Mouse (Mus musculus): ENCODE results near the gene Aff3.

Gene Aff3

DNA sequence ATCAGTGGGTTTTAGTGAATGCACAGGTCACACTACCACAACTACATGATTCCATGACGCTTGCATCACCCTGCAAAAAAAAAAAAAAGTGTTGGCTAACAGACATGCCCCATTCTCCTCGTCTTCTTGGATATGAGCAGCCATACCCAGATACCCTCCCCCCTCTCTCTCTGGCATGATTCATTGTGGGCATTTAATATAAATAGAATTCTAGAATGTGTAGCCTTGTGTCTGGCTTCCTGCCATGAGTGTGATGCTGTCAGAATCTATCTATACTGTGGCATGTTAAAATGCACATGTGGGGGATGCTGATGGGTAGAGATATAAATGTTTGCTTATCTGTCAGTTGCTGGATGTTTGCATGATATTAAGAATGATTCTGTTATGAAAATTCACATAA is 499.1 kb downstream of the Aff3 start:
- no peak for DNase-seq (ENCODE audit: low spot score)

DNA sequence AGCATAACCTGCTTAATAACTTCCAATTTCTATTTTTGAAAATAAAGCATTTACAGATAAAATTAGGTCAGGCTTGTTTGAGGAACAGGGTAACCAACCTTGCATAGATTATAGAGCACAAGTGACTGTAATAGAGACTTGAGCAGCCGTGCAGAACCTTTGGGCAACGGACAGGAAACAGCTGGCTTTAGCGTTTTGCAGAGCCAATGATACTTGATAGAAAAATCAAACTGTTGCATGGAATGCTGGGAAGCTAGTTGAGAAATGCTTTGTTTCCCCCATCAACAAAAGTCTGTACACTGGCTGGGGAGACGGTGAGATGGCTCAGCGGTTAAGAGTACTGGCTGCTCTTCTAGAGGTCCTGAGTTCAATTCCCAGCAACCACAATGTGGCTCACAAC is 514.7 kb downstream of the Aff3 start:
- no peak for DNase-seq (ENCODE audit: low spot score)

DNA sequence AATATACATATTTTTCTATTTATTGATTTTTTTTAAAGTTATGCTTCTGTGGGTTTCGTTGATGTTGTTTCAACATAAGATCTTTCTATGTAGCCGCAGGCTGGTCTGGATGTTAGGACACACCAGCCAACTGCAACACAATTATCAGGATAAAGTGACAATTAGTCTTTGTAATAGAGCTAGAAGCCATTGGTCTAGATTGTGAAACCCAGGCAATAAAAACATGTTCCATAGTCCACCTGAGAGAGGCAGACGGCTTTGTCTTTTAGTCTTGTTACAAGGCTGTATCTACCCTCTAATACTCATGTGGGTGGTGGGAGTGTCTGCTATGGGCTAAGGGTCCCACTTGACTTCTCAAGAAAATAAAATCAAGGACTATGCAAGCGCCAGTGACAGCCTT is 518.7 kb downstream of the Aff3 start:
- DNase-seq (ENCODE audit: low spot score): no peak

DNA sequence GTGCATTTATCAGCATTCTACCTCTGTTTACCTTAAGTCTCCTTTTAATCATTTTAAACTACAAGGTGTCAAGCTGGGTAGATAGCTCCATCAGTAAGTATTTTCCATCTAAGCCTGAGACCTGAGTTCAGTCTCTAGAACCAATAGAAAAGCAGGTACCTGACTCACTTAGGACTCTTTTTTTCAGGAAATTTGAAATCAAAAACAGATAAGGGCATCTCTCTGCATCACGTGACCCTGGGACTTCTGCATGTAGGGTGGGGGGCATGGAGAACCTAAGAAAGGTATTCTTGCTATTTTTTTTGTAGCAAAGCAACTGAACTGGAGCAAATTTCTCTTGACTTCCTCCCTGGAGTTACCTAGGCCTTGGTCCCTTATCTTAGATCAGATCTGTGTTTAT is 523.4 kb downstream of the Aff3 start:
- DNase-seq (ENCODE audit: low spot score): no peak

DNA sequence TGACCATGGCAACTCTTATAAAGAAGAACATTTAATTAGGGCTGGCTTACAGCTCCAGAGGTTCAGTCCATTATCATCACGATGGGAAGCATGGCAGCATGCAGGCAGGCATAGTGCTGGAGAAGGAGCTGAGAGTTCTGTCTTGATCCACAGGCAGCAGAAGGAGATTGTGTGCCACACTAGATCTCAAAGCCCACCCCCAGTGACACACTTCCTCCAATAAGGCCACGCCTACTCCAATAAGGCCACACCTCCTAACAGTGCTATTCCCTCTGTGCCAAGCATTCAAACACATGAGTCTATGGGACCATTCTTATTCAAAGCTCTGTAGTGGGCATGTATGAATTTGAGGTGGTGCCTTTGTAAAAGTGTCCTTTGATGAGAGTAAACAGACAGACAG is 523.8 kb downstream of the Aff3 start:
- DNase-seq (ENCODE audit: low spot score): no peak

DNA sequence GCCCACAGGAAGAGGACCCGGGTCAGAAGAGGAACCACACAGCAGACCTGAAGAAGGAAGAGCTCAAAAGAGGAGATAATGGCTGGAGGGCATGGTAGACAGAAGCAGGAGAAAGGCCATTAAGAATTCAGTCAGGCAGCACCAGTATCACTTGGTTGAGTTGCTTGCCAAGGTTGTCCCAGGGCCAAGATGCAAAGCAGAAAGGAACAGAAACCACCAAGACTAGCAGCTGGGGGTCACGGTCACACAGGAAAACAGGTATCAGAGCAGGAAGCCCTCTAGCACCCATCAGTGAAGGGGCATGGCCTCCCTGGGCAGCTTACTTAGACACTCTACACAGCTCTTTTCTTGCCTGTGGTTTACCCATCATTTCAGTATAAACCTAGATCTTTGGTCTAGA is 525.4 kb downstream of the Aff3 start:
- DNase-seq (ENCODE audit: low spot score): no peak

DNA sequence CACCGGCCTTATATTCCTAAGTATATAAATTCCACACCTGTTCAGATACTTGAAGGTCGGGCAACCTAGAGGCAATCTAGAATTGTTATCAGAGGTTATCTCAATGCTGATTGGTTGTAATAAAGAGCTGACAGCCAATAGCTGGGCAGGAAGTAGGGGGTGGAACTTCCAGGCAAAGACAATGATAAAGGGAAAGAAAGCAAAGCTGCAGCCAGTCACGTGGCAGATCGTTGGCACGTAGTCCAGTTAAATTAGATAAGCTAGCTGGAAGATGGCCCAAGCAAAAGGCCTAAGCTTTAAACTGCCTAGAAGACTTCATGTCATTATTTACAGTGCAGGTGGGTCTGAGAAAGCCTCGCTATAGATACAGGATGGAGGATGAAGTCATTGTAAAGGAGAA is 531.8 kb downstream of the Aff3 start:
- no peak for DNase-seq (ENCODE audit: low spot score)

DNA sequence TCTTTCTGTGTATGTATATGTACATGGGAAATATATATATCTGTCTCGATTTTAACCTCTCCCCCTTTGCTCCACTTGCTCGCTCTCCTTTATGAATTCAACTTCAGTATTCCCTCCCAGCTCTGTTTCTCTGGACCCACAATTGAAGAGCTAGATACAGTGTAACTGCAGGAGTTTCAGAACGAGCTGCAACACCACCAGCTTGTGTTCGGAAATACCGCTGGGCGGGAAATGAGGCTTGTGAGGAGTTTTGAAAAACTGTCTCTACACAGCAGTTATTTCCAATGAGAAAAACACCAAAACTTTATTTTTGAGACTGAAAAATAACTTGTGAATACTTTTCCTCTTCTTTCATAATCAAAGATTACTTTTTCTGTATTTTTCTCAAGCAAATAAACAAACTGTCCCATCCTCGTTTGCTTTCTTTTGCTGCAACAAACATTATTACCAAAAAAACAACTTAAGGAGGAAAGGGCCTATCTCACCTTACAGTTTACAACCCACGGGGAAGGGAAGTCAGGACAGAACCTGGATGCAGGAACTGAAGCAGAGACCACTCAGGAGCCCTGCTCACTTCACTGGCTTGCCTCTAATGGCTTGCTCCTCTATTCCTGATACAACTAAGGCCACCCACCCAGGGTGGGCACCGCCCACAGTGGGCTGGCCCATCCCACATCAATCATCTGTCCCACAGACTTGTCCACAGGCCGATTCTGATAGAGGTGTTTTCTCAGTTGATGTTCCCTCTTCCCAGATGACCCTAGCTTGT is 533.9 kb downstream of the Aff3 start:
- no peak for DNase-seq (ENCODE audit: low spot score)

DNA sequence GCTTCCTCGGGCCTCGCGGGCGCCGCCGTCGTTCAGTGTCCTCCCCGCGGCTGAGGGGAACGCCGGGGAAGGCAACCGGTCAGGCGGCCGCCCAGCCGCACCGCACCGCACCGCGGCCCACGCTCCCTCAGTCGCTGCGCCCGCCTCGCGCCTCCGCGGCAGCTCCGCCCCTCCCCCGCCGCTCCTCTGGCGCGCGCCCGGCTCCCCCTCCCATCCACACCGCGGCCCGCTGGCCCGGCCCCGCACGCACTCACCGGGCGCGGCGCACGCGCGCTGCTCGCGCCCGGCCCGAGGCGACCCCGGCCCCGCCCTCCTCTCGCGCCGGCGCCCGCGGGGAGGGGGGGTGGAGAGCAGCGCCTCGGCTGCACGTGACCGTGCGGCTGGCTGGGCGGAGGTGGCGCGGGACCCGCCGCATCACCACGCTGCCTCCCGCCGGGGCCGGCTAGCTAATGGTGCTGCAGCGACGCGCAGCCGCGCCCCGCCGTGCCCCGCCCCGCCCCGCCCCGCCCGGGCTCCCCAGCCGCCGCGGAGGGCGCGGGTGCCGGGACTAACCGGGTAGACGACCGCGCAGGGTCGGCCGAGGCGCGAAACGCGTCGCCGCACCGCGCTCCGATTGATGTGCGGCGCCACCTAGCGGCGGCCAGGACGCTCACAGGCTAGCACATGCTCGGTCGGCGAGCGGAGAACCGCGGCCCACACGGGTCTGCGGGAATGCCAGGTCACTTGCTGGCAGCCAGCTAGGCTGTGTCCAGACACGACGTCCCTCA is 535.1 kb downstream of the Aff3 start, which contains the start of gene Rev1:
TSS of gene Rev1 (minus strand) at position 301 of the 767 bp plus-strand sequence.
- DNase-seq (ENCODE audit: low spot score): peak; percentile 74

DNA sequence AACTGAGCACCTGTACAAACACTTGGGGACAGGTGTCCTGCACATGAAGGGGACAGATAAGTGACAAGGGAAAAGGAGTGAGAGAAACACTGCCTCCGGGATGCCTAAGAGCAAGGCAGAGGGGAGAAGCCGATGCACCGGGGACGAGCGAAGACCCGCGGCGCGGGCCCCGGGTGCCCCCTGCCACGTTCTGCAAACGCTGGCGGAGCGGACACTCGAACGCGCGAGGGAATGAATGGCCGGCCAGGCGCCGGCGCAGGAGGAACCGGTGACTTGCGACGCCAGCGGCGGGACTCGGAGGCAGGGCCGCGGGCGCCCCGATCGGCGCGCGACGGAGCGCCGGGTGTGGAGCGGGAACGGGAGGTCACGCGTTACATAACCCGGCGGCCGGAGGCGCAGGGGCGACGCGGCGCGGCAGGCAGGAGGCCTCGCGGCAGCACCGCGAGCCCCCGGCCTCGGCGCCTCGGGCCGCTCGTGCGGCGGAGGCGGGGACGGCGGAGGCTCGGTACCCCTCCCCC is 535.8 kb downstream of the Aff3 start:
- DNase-seq (ENCODE audit: low spot score): no peak
